Mouse (Mus musculus): ENCODE measurements at regions not wholly inside any gene's neighbourhood (a gene's known extent, or its start where the extent isn't known, plus 50 kb on each side); places are given as distances from the start of the nearest gene placed in this dataset.

DNA sequence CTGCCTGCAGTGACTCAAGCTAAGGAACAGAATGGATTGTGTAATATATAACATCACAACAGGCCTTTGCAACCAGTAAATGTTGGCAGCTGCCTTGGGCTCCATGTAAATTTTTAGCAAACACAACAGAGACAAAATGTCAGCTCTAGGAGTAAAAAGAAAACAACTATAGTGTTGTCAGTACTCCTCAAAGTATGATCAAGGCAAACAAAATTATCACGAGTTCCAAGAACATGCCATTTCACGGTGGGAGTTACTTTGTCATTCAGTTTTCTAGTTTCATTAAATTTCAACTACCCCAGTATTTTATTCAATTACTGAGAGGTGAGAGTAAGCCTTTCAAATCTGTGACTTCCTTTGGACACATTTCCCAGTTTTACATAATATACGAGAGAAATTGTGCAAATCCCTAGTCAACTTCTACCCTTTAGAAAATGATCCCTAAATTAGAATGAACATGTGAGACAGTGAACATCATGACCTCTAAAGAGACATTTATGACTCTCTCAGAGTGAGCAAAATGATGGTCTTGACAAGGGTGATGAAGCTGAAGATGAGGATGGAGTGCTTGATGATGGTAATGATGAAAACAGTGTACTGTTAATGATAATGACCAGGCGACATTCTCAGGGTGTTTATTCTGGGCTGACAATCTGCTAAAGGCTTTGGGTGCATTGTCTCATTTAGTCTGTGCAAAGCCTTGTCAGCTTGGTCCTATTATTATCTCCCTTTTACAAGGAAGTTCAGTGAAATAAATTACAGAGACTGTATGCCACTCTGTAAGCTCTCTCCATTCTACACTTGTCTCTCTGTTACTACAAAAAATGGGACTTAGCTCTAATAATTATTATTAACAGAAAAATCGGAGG, 209.7 kb upstream of the Etaa1 start:
- no peak for DNase-seq

DNA sequence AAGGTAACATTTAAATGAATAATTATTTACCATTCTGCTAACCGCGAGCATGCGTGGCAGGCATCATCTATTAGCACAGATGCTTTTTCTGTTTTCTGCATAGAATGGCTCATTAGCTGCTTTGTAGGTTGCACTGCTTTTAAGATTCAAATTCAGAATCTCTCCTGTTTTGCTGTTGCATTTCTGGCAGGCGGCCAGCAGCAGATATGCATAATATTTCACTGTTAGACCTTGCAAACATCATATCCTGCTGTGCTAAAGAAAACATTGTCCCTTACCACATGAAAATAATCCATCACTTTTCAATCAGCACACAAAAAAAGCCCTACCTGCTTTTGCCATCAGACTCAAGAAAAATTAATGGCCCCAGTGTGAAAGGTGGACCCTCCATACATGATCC, 202.8 kb upstream of the Etaa1 start:
- DNase-seq: no peak

- DNase-seq: peak; percentile 25
These were observed 198.3 kb upstream of the Etaa1 start for GRCm38 (mm10) chr11:18151788-18152563.

DNA sequence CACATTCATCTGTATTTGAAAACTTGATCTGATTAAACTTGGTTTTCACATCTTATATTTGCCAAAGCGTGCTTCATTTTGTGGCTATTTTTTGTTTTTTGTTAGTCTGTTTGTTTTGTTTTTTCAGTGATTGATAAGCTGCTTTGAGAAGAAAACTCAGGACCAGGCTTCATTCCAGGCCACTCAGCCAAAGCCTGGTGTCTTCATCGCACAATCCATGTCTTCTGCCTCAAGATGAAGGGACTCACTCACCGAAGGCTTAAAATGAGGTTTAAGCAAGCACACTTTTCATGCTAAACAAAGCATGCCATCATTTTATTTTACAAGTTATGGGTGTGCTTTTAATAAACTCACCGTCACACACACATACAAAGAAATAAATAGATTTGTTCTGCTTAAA, 197.7 kb upstream of the Etaa1 start:
- no peak for DNase-seq

- no peak for DNase-seq
These were observed 173.8 kb upstream of the Etaa1 start for GRCm38 (mm10) chr11:18127488-18127887.

DNA sequence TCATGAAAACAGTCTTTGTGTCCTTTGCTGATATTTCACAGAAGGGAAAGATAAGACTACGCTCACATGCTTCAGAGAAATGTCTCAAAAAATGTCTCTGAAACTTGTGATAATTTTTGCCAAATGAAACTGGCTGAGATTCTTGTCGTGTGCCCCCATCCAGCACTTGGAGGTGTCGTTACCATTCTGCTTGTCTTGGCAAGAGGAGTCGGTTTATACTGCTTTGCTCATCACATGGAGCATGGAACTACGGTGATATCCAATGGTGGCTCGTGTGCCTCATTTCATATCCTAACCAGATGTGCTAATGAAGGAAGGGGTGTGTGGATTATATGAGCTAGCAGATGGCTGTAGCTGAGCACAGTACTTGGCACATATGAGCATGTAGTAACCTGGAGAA, 169.4 kb upstream of the Etaa1 start:
- DNase-seq: peak; percentile 13

GRCm38 (mm10) chr11:18122616-18123015, 168.9 kb upstream of the Etaa1 start:
- no peak for DNase-seq

DNA sequence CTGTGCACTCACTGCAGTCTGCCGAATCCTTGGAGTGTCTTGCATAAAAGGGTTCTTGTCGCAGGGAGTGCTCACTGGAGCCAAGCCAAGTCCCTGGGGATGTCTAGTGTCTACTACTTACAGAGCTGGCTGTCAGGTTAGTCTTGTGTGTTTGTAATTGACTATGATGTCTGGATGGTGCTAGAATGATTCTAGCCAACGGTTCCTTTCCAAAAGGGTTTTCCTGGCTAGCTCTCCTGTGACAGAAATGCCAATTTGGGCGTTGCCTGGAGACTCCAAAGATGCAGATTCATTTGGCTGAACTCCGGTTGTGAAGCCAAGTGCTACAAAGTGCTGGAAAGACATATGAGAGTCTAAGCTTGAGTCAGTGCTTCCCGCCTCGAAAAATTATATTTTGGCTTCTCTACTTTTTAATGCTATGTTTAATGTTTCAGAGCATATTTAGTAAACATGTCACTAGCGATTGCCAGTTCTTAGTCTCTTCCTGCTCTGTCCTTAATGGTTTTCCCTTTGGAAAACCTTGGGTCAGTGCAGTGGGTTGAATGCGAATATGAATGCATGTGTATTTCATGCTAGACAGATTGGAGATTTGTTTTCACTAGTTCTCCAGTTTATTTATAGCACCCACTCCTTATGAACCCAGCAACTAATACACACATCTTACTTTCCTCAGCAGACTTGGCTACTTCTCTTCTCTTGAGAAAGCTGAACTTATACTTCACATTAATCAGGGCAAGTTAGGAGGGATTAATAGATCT, 162.2 kb upstream of the Etaa1 start:
- DNase-seq: peak; percentile 23

- no peak for DNase-seq
These were observed 149.2 kb upstream of the Etaa1 start for GRCm38 (mm10) chr11:18102841-18103240.

GRCm38 (mm10) chr11:18075840-18076435, 122.3 kb upstream of the Etaa1 start:
- no peak for DNase-seq

GRCm38 (mm10) chr11:18070586-18071306, 117.1 kb upstream of the Etaa1 start:
- peak; percentile 2 for DNase-seq

DNA sequence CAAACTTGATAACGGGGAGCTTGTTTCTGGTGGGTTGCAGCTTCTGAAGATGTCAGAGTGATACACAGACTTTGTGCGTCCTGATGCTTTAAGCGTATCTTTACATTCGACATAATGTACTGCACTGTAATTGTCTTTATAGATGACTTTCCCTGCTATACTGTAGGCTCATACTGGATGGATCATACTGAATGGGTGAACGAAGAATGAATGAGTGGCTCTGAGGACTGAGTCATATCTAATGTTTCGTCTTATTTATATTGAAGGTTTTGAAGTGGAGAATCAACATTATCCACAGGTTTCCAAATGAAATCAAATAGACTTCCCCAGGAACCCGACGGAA, 116.3 kb upstream of the Etaa1 start:
- no peak for DNase-seq

- DNase-seq: no peak
These were observed 115.8 kb upstream of the Etaa1 start for GRCm38 (mm10) chr11:18069348-18070031.

DNA sequence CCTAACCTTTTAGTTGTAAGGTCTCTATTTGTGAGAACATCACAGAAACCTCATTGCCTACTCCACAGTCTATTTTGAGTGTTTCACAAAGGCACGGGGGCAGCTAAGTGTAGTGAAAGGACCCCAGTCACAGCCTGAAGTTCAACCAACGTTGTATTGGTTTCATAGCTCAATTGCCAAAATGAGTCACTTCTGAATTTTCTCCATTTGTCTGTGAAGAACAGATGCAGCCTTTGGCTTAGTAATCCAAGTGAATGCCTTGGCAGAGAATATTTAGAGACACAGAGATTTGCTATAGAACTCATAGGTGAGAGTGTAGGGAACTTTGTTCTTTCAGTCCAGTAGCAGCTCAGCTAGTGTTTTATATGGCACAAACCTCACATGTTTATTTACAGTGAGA, 114.4 kb upstream of the Etaa1 start:
- DNase-seq: no peak

GRCm38 (mm10) chr11:18067676-18068075, 114.0 kb upstream of the Etaa1 start:
- no peak for DNase-seq

DNA sequence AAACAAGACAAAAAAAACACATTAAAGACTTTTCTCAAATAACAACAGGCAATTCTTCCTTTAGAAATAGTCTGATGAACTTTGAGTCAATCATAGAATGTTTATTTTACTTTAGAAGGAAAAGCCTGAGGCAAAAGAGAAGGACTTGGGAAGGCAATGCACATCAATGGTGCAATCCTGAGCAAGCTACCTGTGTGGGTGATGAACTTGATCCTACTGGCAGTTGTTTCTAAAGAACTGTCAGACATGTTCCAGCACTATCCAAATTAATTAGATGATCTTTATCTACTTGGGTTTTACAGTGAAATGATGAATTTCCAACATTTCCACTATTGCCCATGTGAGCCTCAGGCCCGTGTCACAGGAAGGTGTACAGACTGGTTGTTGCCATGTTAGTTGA, 87.9 kb upstream of the Etaa1 start:
- no peak for DNase-seq

DNA sequence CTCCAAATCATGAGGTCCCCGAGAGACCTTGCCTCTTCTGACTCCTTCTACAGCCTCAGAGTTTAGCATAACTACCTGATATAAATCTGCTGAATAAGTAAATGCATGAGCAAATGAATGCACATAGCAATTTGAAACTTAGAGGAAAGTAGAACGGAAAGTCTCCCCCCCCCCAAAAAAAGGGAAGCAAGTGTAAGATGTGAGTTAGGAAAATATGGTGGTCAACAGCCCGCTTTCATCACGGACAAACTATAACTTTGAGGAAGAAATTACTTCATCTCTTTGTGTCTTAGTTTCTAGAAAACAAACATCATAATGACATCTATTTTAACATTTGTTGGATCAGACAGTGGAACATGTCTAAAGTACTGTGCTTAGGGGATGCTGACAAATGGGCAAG, 77.4 kb upstream of the Etaa1 start:
- no peak for DNase-seq

DNA sequence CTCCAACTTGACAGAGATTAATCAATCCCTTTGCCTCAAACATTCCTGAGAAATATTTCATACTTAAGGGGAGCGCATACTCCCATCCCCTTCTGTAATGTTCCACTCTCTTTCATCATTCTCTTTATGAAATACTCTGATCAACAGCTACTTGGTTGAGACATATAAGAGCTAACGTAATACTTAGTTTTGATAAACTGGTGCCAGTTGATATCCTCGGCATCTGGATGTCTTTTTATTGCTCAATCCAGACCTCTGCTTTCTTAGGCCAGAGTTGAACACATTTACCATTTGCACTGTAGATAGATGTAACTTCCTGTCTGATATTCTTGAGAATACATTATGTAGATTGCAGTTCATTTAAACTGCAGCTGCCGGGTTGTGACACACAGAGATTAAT, 68.4 kb upstream of the Etaa1 start:
- DNase-seq: no peak

GRCm38 (mm10) chr11:18015239-18015638, 61.6 kb upstream of the Etaa1 start:
- DNase-seq: no peak

DNA sequence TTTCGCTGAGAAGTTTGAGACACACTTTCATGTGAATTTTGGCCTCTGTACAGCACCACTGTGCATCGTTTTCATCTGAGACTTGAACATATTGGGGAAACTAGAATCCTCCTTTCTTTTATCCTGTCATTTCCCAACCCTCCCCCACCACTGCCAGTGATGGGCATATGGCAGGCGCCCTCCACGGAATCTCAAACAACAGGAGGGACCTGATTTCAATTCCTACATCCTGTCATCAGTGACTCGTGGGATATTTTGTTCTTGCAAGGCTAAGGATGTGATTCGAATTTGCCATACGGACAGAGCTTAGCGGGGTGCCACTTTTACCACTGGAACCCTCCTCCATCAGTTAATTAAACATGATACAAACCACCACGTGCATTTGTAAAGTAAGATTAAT, 60.9 kb upstream of the Etaa1 start:
- DNase-seq: no peak

- no peak for DNase-seq
These were observed 58.4 kb upstream of the Etaa1 start for GRCm38 (mm10) chr11:18012085-18012484.

Measured in right cerebral cortex, adult 18-20 months (tissue).